Mouse (Mus musculus): ENCODE measurements at regions not wholly inside any gene's neighbourhood (a gene's known extent, or its start where the extent isn't known, plus 50 kb on each side); places are given as distances from the start of the nearest gene placed in this dataset.
"Not testable (repeated sequence)": the region's sequence is repeated elsewhere in the genome, so short reads cannot be mapped to it uniquely, and the experiment has no call there.

GRCm38 (mm10) chr2:117444671-117445070 lies 101.9 kb upstream of the Rasgrp1 start:
- ATAC-seq (replicated peaks; ENCODE audit: low FRiP score, poor library complexity, severe bottlenecking) = no peak

- ATAC-seq (replicated peaks; ENCODE audit: low FRiP score, poor library complexity, severe bottlenecking) = no peak
These were observed 104.1 kb upstream of the Rasgrp1 start for GRCm38 (mm10) chr2:117446876-117447275.

GRCm38 (mm10) chr2:117450172-117450865 lies 107.5 kb upstream of the Rasgrp1 start:
- ATAC-seq (replicated peaks; ENCODE audit: low FRiP score, poor library complexity, severe bottlenecking) = no peak

- no peak for ATAC-seq (replicated peaks; ENCODE audit: low FRiP score, poor library complexity, severe bottlenecking)
These were observed 109.0 kb upstream of the Rasgrp1 start for GRCm38 (mm10) chr2:117451818-117452217.

GRCm38 (mm10) chr2:117455021-117455739 lies 112.4 kb upstream of the Rasgrp1 start:
- ATAC-seq (replicated peaks; ENCODE audit: low FRiP score, poor library complexity, severe bottlenecking) = no peak

- no peak for ATAC-seq (replicated peaks; ENCODE audit: low FRiP score, poor library complexity, severe bottlenecking)
These were observed 113.1 kb upstream of the Rasgrp1 start for GRCm38 (mm10) chr2:117455740-117456455.

GRCm38 (mm10) chr2:117456456-117457020 lies 113.7 kb upstream of the Rasgrp1 start:
- ATAC-seq (replicated peaks; ENCODE audit: low FRiP score, poor library complexity, severe bottlenecking) = no peak

- ATAC-seq (replicated peaks; ENCODE audit: low FRiP score, poor library complexity, severe bottlenecking) = no peak
These were observed 118.9 kb upstream of the Rasgrp1 start for GRCm38 (mm10) chr2:117461541-117462290.

GRCm38 (mm10) chr2:117474885-117475542 lies 132.2 kb upstream of the Rasgrp1 start:
- ATAC-seq (replicated peaks; ENCODE audit: low FRiP score, poor library complexity, severe bottlenecking) = no peak

- ATAC-seq (replicated peaks; ENCODE audit: low FRiP score, poor library complexity, severe bottlenecking) = no peak
These were observed 132.8 kb upstream of the Rasgrp1 start for GRCm38 (mm10) chr2:117475561-117475960.

- ATAC-seq (replicated peaks; ENCODE audit: low FRiP score, poor library complexity, severe bottlenecking) = not testable (repeated sequence)
These were observed 134.7 kb upstream of the Rasgrp1 start for GRCm38 (mm10) chr2:117477503-117477902.

GRCm38 (mm10) chr2:117479244-117480009 lies 136.6 kb upstream of the Rasgrp1 start:
- ATAC-seq (replicated peaks; ENCODE audit: low FRiP score, poor library complexity, severe bottlenecking) = not testable (repeated sequence)

- no peak for ATAC-seq (replicated peaks; ENCODE audit: low FRiP score, poor library complexity, severe bottlenecking)
These were observed 143.6 kb upstream of the Rasgrp1 start for GRCm38 (mm10) chr2:117486447-117486846.

- ATAC-seq (replicated peaks; ENCODE audit: low FRiP score, poor library complexity, severe bottlenecking) = no peak
These were observed 155.8 kb upstream of the Rasgrp1 start for GRCm38 (mm10) chr2:117498565-117498964.

GRCm38 (mm10) chr2:117502611-117503010 lies 159.8 kb upstream of the Rasgrp1 start:
- ATAC-seq (replicated peaks; ENCODE audit: low FRiP score, poor library complexity, severe bottlenecking) = no peak

- ATAC-seq (replicated peaks; ENCODE audit: low FRiP score, poor library complexity, severe bottlenecking) = no peak
These were observed 168.9 kb upstream of the Rasgrp1 start for GRCm38 (mm10) chr2:117511737-117512136.

GRCm38 (mm10) chr2:117512551-117512950 lies 169.8 kb upstream of the Rasgrp1 start:
- no peak for ATAC-seq (replicated peaks; ENCODE audit: low FRiP score, poor library complexity, severe bottlenecking)

GRCm38 (mm10) chr2:117524437-117524836 lies 181.6 kb upstream of the Rasgrp1 start:
- no peak for ATAC-seq (replicated peaks; ENCODE audit: low FRiP score, poor library complexity, severe bottlenecking)

Data from erythroid progenitor cell, adult 5-6 weeks (primary cell).